ENCODE assay signal across 29 mouse cellular contexts in the genomic region with DNA sequence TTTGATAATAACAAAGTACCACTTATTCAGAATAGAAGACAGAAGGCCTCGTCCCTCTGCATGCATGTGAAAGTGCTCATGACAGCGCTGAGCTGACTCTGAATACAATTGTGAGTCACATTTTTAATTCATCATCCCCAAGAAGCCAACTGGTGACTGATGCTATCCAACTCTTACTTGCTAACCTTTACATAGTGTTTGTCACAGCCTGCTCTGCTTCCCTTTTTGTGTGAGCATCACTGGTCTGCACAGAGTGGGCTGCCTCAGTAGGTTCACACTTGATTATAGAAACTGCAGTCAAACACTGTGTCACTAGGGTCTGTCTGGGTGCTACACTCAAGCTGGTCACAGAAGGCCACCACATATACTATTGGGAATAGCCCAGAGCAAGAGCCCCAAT. TPM values are rescaled to one million over a fixed set of nuclear protein-coding genes. Genes with fewer than 3 reads are reported as not detected.
DNase-seq lines count a peak whose midpoint lies in the region; ATAC-seq and TF ChIP-seq lines count a peak whose summit lies in the region.
"Had no signal": no experiment of that assay in that cellular context is flagged by ENCODE, and none has a peak within 500 bp of the region (broad histone marks: within the 10 kb centered on the region; RNA-seq: fewer than 3 reads in every experiment).

No protein-coding gene starts in this region.

- H3K4me1 ChIP-seq in neural tube, embryonic 15.5 days, result peaks cover 6% of the 10 kb centered on the region; the same call in 1 of the 2 replicates
- H3K4me1 ChIP-seq: embryonic facial prominence, embryonic 12.5 days; heart, embryonic 12.5 days; heart, embryonic 15.5 days; hindbrain, embryonic 12.5 days; hindbrain, embryonic 15.5 days had no signal

- H3K36me3 ChIP-seq in neural tube, embryonic 15.5 days, result no peaks in the 10 kb centered on the region
- H3K36me3 ChIP-seq: embryonic facial prominence, embryonic 12.5 days; embryonic facial prominence, embryonic 15.5 days; G1E; heart, embryonic 12.5 days; heart, embryonic 15.5 days; hindbrain, embryonic 12.5 days; hindbrain, embryonic 15.5 days had no signal

- no peak overlapping the region for H3K4me3 ChIP-seq in layer of hippocampus, adult 2 months
- H3K4me3 ChIP-seq in neural tube, embryonic 15.5 days (replicated peaks), result no peak overlapping the region
- H3K4me3 ChIP-seq: embryonic facial prominence, embryonic 12.5 days; embryonic facial prominence, embryonic 15.5 days; heart, embryonic 12.5 days; heart, embryonic 15.5 days; hindbrain, embryonic 12.5 days; hindbrain, embryonic 15.5 days had no signal

- no peak overlapping the region for H3K4me2 ChIP-seq in neural tube, embryonic 15.5 days
- H3K4me2 ChIP-seq: embryonic facial prominence, embryonic 12.5 days; embryonic facial prominence, embryonic 15.5 days; heart, embryonic 12.5 days; heart, embryonic 15.5 days; hindbrain, embryonic 12.5 days; hindbrain, embryonic 15.5 days had no signal

- H3K27me3 ChIP-seq in neural tube, embryonic 15.5 days (replicated peaks), result no peaks in the 10 kb centered on the region
- H3K27me3 ChIP-seq: CH12.LX; embryonic facial prominence, embryonic 12.5 days; hindbrain, embryonic 12.5 days; hindbrain, embryonic 15.5 days; Patski had no signal

- ATAC-seq in neural tube, embryonic 15.5 days (ENCODE audit: low FRiP score), result no peak
- ATAC-seq: forebrain, embryonic 14.5 days; Patski had no signal

- H3K27ac ChIP-seq in layer of hippocampus, adult 2 months, result peak overlapping the region; percentile 67; the same call in 1 of the 2 replicates
- H3K27ac ChIP-seq in neural tube, embryonic 15.5 days (replicated peaks), result peak overlapping the region; percentile 23; the same call in 1 of the 2 replicates
- H3K27ac ChIP-seq: embryonic facial prominence, embryonic 12.5 days; embryonic facial prominence, embryonic 15.5 days; heart, embryonic 15.5 days; hindbrain, embryonic 12.5 days; hindbrain, embryonic 15.5 days had no signal

- H3K9me3 ChIP-seq in neural tube, embryonic 15.5 days (replicated peaks), result no peaks in the 10 kb centered on the region
- H3K9me3 ChIP-seq: embryonic facial prominence, embryonic 12.5 days; embryonic facial prominence, embryonic 15.5 days; heart, embryonic 12.5 days; heart, embryonic 15.5 days; hindbrain, embryonic 12.5 days; hindbrain, embryonic 15.5 days had no signal

- DNase-seq in heart, adult 11 months, result peak; percentile 77
- DNase-seq in heart, postnatal 36 days, result no peak
- no peak for DNase-seq in layer of hippocampus, adult 2 months (ENCODE audit: low spot score in 2 of 2)
- DNase-seq in layer of hippocampus, adult 9-10 months (ENCODE audit: low spot score), result no peak
- no peak for DNase-seq in neural tube, embryonic 10.5 days (ENCODE audit: extremely low spot score, low spot score)
- DNase-seq: adrenal gland, postnatal 10 days; adrenal gland, postnatal 36 days; B cell, adult 2 months; cerebellum, adult 11 months; cerebellum, adult 2 months; cerebellum, adult 9-11 months; cerebellum, postnatal 25 days; gastrocnemius, postnatal 10 days; gastrocnemius, postnatal 36 days; heart, postnatal 10 days had no signal

- WGBS in neural tube, embryonic 15.5 days, result 80% methylated on average over 2 of the region's 2 CpGs

- intact Hi-C loops in heart, postnatal 36 days (cut with DNase I), result no loop called here

- H3K9ac ChIP-seq in neural tube, embryonic 15.5 days (replicated peaks), result no peak overlapping the region
- H3K9ac ChIP-seq: embryonic facial prominence, embryonic 12.5 days; embryonic facial prominence, embryonic 15.5 days; heart, embryonic 12.5 days; heart, embryonic 15.5 days; hindbrain, embryonic 12.5 days; hindbrain, embryonic 15.5 days had no signal

- TF ChIP-seq CTCF in layer of hippocampus, adult 2 months (conservative IDR thresholded peaks at IDR 0.05), result no peak

RNA-seq across cellular contexts. Expression of gene Fndc1, which starts 10.5 kb away (rescaled TPM):
- 10 to 100 TPM; 17.9 to 23.7 TPM for total RNA-seq in heart, postnatal 36 days (2021)
- total RNA-seq in layer of hippocampus, adult 2 months (2021), result 10 to 100 TPM; 14.9 to 15.4 TPM
- polyA plus RNA-seq in neural tube, embryonic 15.5 days (2015; fragmentation: Nextera tagmentation; extraction: Ambion mirVana), result 12.9 and 13.8 TPM in 2 replicates
- total RNA-seq: common myeloid progenitor, adult 5-6 weeks; granulocyte monocyte progenitor cell, adult 5-6 weeks; hematopoietic stem cell, adult 5-6 weeks had no signal
- polyA plus RNA-seq: G1E had no signal
